Mouse (Mus musculus) skeletal muscle tissue, adult 2 months (tissue): ENCODE results near the gene Lpin3.

Source experiments
- DNase-seq: peaks from one replicate; pipeline ENCODE4 v3.0.0-alpha.2; 2012; ENCODE audit warnings: low read depth, low spot score

The Lpin3 gene

DNA sequence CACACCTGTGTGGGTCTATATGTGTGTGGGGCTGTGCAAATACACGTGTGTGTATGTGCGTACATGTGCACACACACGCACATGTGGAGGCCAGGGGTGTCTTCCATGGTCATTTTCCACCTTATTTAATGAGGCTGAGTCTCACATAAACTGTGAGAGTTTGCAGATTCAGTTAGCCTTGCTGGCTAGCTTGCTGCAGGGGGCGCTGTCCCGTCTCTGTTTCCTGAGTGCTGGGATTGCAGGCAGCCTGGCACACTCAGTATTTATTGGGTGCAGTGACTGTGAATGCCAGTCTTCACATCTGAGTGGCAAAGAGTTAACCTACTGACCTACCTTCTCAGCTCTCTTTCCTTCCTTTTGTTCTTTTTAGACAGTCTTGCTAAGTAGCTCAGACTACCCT, 53.4 kb downstream of the Lpin3 start:
- no peak for DNase-seq

DNA sequence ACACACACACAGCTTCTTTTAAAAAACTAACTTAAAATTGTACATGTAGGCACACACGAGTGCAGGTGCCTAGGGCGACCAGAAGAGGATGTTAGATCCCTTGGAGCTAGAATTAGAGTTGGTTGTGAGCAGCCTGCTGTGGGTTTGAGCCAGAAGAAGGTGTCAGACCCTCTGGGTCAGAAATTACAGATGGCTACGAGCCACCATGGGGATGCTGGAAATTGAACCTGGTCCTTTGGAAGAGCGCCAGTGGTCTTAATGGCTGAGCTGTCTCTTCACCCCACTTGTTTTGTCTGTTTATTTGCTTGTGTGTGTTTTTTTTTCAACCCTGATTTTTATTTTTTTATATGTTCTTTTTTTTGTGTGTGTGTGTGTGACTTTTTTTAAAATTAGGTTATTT, 54.0 kb downstream of the Lpin3 start:
- DNase-seq = no peak

DNA sequence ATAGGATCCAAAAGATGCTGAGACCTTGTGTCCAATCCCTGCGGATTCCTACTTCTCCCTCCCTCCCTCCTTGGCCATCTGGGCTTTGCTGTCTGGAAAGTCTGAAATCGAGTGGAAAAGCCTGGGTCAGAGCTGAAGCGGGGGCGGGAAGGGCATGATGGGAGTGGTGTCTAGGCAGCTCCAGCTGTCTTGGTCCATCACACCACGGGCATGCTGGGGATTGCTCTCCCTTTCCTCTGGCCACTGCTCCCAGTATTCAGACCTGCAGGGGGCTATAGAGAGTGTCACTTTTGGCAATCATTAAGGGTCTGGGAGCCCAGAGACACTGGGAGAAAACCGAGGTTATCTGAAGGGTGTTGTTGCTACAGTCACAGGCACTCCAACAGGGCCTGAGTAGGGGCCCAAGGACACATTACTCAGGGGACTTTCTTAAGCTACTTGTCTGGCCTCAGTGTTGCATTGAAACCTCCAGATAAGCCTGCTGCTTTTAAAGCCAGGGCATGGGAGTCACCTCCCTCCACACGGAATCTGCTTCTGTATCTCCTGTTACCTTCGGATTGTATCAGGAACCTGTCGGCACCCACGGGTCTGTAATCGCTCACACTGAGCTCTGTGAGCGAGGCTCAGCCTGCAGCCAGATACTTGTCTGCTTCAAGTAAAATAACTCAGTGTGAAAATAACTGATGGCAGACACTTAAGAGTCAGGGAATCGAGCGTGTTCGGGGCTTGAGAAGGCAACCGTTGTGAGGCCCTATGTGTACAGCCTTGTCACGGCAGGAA, 60.6 kb downstream of the Lpin3 start:
- no peak for DNase-seq

DNA sequence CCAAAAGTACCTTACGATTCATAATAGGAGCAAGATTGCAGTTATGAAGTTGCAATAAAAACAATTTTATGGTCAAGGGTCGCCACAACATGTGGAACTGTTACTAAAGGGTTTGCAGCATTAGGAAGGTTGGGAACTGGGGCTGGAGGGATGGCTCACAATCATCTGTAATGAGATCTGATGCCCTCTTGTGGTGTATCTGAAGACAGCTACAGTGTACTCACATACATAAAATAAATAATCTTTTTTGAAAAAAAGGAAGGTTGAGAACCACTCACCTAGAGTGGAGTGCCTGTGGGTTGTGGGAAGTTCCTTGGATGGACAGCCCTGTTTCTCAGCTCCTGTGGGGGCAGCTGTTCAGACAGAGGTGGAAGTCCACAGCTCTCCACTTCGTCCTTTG, 62.0 kb downstream of the Lpin3 start:
- DNase-seq = no peak

DNA sequence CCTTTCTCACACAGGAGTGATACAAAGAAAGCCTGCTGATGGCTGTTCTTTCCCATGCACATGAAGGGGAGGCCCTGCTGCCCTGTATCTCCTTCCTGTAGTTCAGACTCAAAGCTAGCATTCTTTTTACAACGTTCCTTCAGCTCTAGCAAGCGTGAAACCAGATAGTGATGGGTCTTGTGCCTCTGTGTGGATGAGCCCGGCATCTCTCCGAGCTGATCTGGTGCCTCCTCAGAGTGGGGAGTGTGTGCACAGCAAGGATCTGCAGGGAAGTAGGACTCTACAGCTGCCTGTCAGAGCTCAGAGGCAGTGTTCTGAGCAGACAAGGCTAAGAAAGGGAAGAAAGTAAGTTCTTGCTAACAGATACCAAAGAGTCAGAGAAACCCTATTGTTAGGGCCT, 71.1 kb downstream of the Lpin3 start:
- no peak for DNase-seq

DNA sequence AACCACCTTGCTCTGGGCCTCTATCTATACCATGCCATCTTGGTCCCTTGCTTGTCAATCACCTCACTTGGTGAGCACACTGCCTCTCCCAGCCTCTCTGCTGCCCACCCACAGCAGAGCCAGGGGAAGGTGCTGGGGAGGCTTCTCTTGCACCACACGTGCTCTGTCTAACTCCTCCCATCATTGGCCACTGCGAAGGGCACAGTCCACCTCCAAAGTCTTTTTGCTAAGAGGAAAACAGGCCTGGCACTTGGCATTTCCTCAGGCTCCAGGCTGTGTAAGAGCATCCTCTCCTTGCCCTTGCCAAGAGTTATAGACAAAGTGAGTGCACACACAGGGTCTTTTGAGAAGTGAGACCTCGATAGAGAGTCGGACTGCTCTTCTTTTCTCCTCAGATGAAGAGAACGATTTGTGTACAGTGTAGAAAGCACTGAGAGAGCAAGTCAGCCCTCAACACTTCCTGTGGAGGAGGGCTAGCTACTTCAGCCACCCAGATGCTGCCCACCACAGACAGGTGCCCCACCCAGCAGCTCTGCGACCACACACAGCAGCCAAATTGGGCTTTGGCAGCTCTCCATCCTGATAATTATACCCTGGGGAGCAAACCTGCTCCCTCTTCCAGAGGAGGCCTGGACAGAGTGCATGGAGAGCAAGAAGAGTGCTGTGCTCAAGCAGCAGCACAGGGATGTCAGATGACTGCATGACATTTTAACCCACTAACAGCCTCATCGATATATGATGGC, 72.8 kb downstream of the Lpin3 start:
- no peak for DNase-seq

DNA sequence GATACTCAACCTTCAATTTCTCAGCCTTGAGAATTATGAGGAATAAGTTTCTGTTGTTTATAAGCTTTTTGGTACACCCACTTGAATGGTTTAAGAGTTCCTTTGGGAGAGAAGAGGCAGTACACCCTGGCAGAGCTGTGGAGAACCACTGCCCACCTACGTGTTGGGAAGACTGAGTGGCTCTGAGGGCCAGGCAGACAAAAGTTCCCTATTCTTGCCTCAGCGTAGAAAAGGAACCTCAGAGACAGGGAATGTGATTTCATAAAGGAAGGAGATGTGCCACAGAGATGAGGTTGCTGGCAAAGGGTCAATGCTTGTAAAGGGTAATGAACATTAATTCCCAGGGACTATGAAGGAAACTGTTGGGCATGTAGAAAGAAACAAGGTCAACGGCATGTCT, 74.1 kb downstream of the Lpin3 start:
- DNase-seq = no peak

DNA sequence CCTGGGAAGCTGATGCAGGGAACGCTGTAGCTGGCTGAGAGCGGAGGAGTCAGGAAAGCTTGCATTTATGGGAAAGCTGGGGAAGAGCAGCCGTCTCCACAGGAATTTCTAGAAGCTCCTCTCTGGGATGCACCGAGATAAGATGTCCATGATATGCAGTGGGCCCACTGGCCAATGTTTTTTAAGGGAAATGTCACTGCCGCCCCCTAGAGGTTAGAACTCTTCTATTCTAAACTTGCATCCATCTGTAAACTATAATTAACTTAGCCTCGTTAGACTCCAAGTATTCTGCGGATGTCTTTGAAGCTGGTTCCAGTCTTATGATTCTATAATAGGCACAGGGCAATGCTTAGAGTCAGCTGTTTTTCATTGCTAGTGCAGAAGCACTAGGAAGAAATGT, 74.9 kb downstream of the Lpin3 start:
- DNase-seq = peak; percentile 48
